Mouse (Mus musculus): ENCODE measurements around the gene Ldah.
A peak's percentile ranks its signal among the peaks of the same experiment; 100 is the strongest.

Ldah gene

DNA sequence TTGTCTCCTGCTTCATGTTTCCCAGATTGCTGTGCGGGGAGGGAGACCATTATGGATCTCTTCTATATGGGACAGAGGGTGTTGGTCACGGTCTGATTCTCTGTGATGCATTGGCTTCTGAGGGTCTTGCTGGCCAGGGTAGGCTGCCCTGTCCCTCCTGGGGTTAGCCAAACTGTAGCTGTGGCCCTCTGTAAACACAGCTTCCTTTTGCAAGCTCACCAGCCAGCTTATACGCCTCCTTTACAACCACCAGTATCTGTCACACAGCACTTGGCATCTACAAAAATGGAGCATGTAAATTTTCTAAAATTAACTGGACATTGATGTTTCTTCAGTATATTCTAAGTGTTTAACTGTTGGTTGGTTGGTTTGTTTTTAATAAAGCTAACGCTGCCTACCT is 67.5 kb downstream of the Ldah start:
- no peak for ATAC-seq (ENCODE audit: insufficient number of reproducible peaks, low FRiP score, low TSS enrichment)

DNA sequence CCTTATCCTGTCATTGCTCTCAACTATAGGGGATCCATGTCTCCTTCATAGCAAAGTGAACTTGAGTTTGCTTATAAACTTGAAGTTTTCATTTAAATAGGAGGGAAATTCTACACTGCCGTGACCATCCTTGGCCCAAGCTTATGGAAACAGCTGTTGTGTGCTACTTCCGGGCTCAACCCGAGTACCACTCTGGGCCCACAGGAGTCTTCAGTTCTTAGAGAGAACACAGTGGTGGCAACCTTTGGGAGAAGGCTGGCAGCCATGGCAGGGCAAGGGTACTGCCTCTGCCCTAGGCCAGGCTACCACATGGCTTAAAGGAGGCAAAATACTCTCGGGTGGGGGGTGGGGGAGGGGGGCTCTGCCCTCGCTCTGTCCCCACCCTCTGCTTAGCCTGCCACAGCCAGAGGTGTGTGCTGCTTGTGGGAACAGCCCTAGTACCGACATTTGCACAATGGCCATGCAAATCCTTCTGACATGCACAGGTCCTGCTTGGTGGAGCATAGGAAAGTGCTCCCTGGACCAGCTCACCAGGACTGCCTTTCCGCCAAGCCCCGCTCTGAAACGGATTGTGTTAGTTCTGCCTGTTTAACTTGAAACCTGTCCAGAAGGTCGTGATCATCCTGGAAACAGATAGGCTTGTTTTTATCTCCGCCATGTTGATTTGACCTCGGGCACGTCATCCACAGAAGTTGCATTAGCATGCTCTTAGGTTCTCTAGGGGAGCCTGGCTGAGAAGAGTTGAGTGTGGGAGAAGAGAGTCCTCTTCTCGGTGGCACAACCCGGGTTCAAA is 73.5 kb downstream of the Ldah start:
- no peak for ATAC-seq (ENCODE audit: insufficient number of reproducible peaks, low FRiP score, low TSS enrichment)

- ATAC-seq (ENCODE audit: insufficient number of reproducible peaks, low FRiP score, low TSS enrichment): no peak
Observed at GRCm38 (mm10) chr12:8287970-8288369, 80.1 kb downstream of the Ldah start.

GRCm38 (mm10) chr12:8289099-8289498 is 81.2 kb downstream of the Ldah start:
- ATAC-seq (ENCODE audit: insufficient number of reproducible peaks, low FRiP score, low TSS enrichment): no peak

GRCm38 (mm10) chr12:8289499-8289898 is 81.6 kb downstream of the Ldah start:
- ATAC-seq (ENCODE audit: insufficient number of reproducible peaks, low FRiP score, low TSS enrichment): no peak

DNA sequence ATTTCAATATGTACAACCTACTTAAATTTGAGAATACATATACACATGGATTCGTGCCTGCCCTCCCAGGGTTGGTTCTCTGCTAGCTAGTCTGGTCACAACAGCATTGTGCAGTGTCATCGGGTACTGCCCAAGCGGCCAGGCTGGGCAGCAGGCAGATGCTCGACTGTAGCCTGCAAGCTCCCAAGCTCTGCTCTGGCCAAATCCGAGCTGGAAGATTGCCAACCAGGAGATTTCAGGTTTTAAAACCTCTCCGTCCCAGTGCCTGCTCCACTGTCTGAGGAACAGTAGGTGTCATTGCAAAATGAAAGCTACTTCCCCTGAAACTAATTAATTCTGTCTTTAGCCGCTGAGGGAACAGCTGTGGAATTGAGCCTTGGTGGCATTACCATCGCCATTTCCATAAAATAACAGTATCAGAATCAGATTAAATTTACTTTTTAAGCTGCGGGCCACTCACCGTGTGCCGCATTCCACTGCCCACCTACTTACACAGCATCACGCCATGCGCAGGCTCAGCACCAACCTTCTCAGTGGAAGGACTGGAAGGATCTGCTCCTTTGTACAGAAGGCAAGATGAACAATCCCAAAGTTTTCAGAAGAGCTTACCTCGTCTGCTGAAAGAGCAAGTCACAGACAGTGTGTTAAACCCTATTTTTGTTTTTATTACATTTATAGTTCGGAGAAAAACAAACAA is 83.4 kb downstream of the Ldah start:
- peak; percentile 54 for ATAC-seq (ENCODE audit: insufficient number of reproducible peaks, low FRiP score, low TSS enrichment)

DNA sequence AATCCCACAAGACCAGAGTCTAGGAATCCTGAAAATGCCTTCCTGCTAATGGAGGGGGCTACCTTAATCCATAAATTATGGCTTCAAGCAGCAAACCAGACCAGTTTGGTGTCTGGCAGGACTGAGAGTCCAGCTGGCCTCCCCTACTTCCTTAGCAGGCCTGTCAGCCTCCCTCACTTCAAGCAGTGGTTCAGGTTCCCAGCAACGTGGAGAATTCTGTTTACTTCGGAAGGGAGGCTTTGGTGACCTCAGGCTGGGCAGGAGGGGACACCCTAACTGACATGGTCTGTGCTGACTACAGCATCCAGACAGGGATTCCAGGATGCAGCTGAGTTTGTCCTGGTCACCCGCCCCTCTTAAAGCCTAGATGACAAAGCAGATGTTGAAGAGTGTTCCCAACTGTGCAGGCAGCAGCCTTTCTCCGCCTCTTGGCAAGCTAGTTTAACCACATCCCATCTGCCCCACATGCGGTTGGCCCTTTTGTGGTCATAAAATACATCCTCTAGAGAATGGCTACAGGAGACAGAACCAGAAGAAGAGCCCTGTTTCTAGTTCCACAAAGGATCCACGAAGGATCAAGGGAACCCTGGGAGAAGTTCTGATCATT is 87.5 kb downstream of the Ldah start:
- ATAC-seq (ENCODE audit: insufficient number of reproducible peaks, low FRiP score, low TSS enrichment): no peak

- no peak for ATAC-seq (ENCODE audit: insufficient number of reproducible peaks, low FRiP score, low TSS enrichment)
Observed at GRCm38 (mm10) chr12:8296154-8296553, 88.2 kb downstream of the Ldah start.

- ATAC-seq (ENCODE audit: insufficient number of reproducible peaks, low FRiP score, low TSS enrichment): no peak
Observed at GRCm38 (mm10) chr12:8297586-8298214, 89.8 kb downstream of the Ldah start.

DNA sequence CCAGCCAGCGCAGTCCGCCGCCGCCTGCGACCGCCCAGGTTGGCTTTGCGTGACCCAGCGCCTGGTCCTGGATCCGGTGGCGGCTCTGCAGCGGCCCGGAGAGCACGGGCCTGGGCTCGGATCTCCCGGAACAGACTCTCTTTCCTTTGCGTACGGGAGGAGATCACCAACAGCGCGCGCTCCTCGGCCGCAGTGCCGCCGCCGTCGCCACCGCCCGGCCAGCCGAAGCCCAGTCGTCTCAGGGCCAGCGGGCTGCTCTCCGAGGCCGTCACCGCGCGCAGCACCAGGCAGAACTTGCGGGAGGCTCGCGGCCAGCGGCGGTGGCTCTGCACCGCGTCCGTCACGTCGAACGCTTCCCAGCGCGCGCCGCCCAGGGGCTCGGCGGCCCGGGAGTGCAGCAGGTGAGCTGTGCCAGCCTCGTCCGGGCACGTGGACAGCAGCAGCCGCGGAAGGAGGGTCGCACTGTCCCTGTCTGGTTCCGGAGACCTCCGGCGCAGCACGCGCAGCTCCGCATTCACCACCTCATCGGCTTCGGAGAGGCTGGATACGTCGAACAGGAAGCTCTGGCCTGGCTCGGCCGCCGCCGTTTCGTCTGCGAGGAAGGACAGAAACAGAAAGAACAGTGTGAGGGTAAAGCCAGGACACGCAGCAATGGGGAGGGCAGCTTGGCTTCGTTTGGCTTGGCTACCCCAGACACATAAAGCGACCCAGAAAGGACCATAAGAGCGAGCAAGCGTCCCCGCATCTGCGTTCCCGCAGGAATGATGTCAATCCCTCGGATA is 90.6 kb downstream of the Ldah start:
- no peak for ATAC-seq (ENCODE audit: insufficient number of reproducible peaks, low FRiP score, low TSS enrichment)

DNA sequence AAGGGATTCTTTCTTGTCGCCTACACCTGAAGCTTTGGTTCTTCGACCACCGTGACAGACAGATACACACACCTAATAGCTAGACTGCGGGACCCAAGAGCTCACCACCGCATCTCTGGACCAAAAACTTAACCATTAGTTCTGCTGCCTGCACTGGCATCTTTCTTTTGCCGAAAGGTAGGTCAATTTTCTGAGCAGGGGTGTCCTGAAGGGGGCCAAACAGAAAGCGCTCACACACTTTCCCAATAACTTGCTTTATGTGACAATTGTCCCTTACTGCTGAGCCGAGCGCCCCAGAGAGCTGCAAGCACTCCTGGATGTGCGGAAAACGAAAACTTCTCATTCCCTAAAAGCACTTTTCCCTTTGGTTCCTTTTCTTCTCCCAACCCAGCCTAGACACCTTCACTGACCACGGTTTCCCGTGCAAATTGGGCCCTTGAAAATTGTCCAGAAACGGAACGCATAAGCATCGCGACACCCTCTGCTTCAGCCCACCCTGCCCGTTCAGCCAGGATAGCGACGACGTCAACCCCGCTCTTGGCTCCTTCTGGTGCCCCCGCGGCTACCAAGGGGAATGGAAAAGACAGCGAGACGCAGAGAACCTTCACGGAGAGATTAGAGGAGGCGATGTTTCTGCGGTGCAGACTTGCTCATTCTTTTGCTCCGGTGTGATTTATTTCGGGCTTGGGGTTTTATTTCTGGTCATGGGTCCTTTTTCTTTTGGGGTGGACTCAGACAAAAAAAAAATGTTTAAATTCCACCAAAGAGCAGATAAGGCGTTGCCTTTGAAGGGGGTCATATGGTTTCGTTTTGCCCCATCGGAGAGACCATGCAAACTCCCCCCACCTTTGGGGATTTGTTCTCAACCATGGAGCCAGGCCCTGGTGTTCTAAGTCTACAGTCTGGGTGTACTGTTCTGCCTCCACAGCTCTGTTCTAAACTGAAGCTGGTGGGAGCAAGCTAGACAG is 91.5 kb downstream of the Ldah start:
- ATAC-seq (ENCODE audit: insufficient number of reproducible peaks, low FRiP score, low TSS enrichment): no peak

- no peak for ATAC-seq (ENCODE audit: insufficient number of reproducible peaks, low FRiP score, low TSS enrichment)
Observed at GRCm38 (mm10) chr12:8300111-8300480, 92.2 kb downstream of the Ldah start.

DNA sequence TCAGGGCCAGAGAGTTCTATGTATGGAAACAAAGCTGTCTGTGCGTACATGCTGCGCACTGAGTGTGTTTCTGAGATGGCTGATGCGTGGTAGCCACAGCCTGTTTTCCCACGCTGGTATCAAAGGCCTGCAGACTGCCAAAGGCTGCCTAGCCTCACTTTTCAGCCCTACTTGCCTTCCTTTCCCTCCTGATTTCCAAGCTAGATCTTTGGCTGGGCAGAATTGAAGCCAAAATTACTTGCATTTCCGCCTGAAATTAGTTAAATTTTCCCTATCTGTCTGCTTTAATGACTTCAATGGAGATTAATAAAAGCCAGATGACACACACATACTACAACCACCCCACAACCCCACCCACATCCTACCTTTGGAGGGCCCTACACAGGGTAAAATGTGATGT is 92.6 kb downstream of the Ldah start:
- no peak for ATAC-seq (ENCODE audit: insufficient number of reproducible peaks, low FRiP score, low TSS enrichment)

GRCm38 (mm10) chr12:8301011-8301814 is 93.3 kb downstream of the Ldah start:
- ATAC-seq (ENCODE audit: insufficient number of reproducible peaks, low FRiP score, low TSS enrichment): no peak

DNA sequence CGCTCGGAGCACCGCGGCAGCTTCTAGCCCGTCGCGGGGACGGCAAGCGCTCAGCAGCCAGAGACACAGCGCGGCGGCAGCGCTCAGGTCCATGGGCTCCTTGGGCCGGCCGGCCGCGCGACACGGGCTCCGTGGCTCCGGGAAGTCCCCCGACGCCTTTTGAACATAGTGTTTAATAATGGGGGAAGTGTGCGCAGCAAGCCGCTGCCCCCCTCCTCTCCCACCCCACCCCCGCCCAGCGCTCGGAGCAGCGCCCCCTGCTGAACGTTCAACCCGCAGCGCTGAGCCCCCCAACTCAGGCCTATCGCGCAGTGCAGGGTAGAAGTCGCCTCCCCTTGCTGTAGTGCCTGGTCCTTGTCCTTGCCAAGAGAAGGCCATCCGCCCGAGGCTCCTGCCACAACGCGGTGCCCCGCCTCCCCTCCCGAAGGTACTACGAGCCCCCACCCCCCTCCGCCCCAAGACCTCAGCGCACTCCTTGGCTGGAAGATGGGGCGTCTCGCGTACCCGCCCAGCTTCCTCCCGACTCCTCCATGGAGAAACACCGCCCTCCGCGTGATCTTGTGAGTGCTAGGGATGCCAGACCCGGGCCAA is 94.0 kb downstream of the Ldah start, which contains the start of gene Gdf7:
TSS of gene Gdf7 (minus strand) at position 114 of the 591 bp plus-strand sequence.
- ATAC-seq (ENCODE audit: insufficient number of reproducible peaks, low FRiP score, low TSS enrichment): no peak

GRCm38 (mm10) chr12:8305258-8305657 is 97.4 kb downstream of the Ldah start:
- peak; percentile 57 for ATAC-seq (ENCODE audit: insufficient number of reproducible peaks, low FRiP score, low TSS enrichment)

DNA sequence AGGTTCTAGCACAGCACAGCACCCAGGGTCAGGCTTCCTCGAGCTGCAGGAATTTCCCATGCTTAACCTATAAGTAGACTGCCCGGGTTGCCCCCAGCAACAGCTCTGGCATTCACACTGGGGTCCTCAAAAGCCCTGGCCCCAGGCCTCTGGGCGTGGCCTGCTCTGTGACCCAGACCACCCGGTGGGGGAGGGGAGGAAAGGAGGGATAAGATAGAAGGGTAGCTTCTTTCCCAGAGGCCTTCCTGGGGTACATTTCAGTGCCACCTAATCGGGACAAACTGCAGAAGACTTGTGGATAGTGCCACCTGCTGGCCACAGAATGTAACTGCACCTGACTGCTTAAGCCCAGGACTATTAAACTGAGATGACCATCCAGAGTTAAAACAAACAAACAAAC is 98.5 kb downstream of the Ldah start:
- ATAC-seq (ENCODE audit: insufficient number of reproducible peaks, low FRiP score, low TSS enrichment): peak; percentile 36

DNA sequence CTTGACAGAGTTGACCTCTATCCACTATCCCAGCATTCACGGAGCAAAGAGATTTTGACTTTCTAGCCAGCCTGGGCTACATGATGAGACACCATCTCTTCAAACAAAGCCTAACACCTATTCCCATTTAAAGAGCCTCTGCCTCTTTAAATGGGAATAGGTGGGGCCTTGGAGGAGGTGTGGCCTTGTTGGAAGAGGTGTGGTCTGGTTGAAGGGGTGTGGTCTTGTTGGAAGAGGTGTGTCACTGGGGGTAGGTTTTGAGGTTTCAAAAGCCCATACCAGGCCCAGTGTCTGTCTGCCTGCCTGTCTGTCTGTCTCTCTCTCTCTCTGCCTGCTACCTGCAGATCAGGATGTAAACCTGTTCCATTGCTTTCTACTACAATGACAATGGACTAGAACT is 99.0 kb downstream of the Ldah start:
- ATAC-seq (ENCODE audit: insufficient number of reproducible peaks, low FRiP score, low TSS enrichment): no peak

Measured in cerebellum, adult (tissue).